Mouse (Mus musculus) thymus, adult 2 months (tissue): ENCODE results near the gene Fcrl1.

ENCODE experiments used
- CTCF ChIP-seq: fragments of 200-500 bp; IDR thresholded peaks from 2 replicates; pipeline ENCODE4 v1.5.1; 2012; ENCODE audit warnings: mild to moderate bottlenecking, control low read depth, low read length, moderate library complexity, borderline replicate concordance; ENCODE audit not compliant: control insufficient read depth, poor library complexity, insufficient read depth; ENCODE audit errors: extremely low read depth
- POLR2A ChIP-seq: fragments of 200-500 bp; IDR thresholded peaks from 2 replicates; pipeline ENCODE4 v1.6.1; 2012; ENCODE audit warnings: mild to moderate bottlenecking, low read length, control low read depth, moderate library complexity; ENCODE audit not compliant: control insufficient read depth, poor library complexity, insufficient read depth; ENCODE audit errors: extremely low read depth

DNA sequence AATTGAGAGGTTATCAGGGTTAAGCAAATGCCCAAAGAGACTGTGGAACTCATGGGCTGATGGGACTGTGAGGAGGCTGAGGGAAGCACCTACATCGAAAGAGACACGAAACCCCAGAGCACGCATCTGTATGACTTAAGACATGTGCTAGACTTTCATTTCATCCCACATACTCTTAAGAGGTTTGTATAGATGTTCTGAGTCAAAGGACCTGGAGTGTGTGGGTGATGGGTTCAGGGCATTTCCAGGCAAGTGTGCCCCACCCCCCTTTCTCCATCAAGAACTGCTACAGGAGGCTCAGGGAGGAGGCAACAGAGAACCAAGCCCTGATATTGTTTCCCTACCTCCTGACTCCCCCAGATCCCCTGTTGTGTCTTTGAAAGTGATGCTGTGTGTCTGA is 7.1 kb downstream of the Fcrl1 start:
- TF ChIP-seq CTCF (no peak), POLR2A (no peak)
